Mouse (Mus musculus): ENCODE data around the gene Meiob. TPM values are rescaled to one million over a fixed set of nuclear protein-coding genes. Genes with fewer than 3 reads are reported as not detected.

The Meiob gene
- not detected in 2 replicates for polyA plus RNA-seq (2012; rRNA removed)

DNA sequence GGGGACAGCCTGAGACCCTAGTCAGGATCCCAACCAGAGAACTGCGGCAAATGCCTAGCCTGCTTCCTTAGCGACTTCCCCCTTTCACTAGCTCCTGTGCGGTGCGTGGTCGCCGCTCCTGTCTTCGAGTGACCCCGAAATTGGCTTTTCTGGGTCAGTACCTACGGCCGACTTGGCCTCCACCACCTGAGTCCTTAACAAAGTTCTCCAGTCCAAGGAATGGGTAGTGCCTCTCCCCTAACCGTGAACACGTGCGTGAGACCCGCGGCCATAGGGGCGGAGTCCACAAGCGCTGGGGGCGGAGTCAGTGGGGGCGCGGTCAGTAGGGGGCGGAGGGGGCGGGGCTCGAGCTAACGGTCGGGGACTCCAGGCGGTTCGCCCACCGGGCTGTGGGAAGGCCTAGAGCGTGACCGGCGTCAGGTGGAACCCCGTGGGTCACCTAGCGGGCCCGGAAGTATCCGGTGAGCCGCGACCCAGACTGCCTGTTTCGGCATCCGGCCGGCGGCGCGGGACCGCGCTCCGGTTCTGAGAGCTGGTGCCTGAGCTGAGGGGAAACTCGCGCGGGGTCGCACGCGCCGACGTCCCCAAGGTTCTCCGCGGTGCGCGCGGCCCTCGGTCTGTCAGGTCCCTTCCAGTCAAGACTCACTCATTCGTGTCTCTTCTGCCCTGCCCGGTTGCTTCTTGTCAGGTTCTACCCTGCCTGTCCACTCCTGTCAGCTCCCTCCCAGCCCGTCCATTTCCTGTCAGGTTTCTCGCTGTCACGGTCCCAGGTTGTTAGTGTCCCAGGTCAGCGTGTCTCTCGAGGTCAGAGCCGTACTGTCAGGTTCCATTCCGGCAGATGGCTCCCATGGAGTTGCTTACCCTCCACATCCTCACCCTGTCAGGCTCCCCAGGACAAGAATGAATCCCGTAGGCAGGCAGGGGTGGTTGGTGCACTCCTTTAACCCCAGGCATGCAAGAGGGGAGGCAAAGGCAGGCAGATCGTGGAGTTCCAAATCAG lies at the start of gene Meiob:
Gene Meiob (plus strand): TSS at position 338 of the 1,000 bp plus-strand sequence.

DNA sequence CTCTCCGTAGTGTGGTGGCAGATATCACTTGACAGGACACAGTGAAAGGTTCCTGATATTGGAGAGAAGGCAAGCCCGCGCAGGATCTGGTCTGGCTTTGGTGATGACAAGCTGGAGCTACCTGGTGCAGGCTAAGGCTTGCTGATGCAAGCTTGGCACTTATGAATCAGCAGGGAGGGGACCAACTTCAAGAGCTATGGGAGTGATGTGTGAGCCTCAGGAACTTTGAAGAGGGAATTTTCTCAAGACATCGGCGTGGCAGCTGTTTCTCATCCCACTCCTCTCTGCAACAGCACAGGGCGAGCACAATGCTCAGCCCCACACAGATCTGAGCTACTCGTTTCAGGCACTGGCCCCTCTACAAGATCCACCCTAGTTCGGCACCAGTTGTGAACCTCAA lies 35.8 kb downstream of the Meiob start, which contains the start of gene Hagh:
Gene Hagh (plus strand): TSS at position 302 of the 400 bp plus-strand sequence.

DNA sequence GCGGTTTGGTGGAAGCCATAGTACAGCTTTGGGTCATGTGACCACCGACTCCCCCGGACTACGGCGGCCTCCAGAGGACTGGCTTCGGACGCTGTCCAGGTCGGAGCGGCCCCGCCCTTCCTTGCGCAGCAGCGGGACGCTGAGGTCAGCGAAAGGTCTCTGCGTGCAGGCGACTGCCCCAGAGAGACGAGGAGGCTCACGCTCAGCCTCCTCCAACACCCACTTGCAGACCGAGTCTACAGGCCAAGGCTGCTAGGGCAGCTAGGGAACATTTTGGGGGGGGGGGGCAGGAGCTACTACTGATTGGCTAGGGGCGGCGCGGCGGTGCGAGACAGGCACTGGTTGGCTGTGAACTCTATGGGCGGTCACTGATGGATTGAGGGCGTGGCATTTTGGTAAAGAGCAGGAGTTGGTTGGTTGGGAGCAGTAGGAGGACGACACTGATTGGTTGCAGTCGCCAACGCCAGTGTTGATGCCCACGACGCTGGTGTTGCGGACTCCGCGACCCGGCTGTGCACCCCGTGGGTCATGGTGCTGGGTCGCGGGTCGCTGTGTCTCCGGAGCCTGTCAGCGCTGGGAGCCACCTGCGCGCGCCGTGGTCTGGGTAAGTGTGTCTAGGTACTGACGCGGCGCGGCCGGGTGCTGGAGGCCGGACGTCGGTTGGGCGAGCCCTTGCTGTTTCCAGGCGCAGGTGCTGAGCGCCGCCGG lies 46.1 kb downstream of the Meiob start, which contains the start of gene Fahd1:
Gene Fahd1 (minus strand): TSS at position 300 of the 708 bp plus-strand sequence.

DNA sequence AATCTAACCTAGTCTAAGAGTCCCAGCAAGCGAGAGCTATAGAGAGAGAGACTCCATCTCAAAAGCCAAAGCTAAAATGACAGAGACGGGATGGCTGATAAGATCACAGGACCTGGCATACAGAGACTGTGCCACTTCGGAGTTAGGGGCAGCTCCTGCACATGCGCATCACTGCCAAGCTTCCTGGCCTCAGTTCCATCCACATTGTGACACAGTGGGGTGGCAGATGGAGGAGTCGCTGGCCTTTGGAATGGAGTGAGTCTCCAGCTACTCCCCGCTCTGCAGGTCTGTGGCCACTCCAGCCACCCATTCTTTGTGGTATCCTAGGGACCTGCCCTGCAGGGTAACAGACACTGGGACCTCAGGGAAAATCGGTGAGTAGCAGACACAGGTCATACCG lies 61.7 kb downstream of the Meiob start, which contains the start of gene Igfals:
Gene Igfals (plus strand): TSS at position 222 of the 400 bp plus-strand sequence.

DNA sequence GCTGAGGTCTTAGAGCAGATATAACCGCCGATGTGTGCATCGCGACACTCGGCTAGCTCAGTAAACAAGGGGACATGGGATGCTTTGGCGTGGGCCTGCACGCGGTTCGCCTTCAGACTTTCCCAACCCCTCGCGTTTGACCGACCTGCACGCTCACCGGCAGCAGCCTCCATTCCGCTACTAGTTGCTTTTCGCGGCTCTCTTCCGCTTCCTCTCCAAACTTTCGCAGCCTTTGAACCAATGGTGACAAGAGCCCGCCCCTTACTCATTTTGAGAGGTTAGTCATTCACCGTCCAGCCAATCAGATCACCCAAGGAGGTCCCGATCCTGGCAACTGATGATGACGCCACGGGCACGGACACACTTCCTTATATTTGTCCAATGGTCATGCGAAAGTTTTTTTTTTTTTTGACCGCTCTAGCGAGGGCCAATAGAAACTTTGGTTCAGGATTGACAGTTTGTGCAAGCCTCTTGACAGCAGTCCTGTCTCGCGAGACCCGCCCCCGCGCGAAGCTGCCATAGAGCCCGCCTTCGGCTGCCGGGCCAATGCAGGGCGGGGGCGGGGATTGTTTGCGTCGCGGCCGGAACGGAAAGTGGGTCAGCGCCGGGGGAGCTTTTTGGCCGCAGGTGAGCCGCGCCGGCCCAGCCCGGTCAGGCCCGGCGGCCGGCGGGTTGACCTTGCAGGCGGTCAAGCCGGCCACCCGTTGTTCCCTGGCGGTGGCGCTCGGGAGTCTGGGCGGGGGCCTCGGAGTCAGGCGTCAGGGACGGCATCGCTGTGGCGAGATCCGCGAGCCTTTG lies 82.2 kb downstream of the Meiob start, which contains the start of the genes Nubp2 and Spsb3:
Gene Nubp2 (minus strand): TSS at position 216 of the 798 bp plus-strand sequence.
Gene Spsb3 (plus strand): TSS at position 510 of the 798 bp plus-strand sequence.

Other genes with a start within 250 kb of the Meiob start
- 152 and 155 TPM in 2 replicates for gene Tsc2, start 171.7 kb upstream of the Meiob start, polyA plus RNA-seq (2012; rRNA removed)
- 13.9 and 14.3 TPM in 2 replicates for gene Nthl1, start 171.6 kb upstream of the Meiob start, polyA plus RNA-seq (2012; rRNA removed)
- 48.9 and 51.1 TPM in 2 replicates for gene Slc9a3r2, start 154.0 kb upstream of the Meiob start, polyA plus RNA-seq (2012; rRNA removed)
- 0.31 and 0.40 TPM in 2 replicates for gene Npw, start 145.8 kb upstream of the Meiob start, polyA plus RNA-seq (2012; rRNA removed)
- gene Zfp598, start 134.6 kb upstream of the Meiob start, polyA plus RNA-seq (2012; rRNA removed), result 73.8 and 74.1 TPM in 2 replicates
- 153 and 170 TPM in 2 replicates for gene Syngr3, start 114.3 kb upstream of the Meiob start, polyA plus RNA-seq (2012; rRNA removed)
- gene Gfer, start 108.1 kb upstream of the Meiob start, polyA plus RNA-seq (2012; rRNA removed), result 28.7 and 30.4 TPM in 2 replicates
- 7.4 and 8.2 TPM in 2 replicates for gene Noxo1, start 108.1 kb upstream of the Meiob start, polyA plus RNA-seq (2012; rRNA removed)
- gene Tbl3, start 96.6 kb upstream of the Meiob start, polyA plus RNA-seq (2012; rRNA removed), result 63.2 and 66.6 TPM in 2 replicates
- gene Rnf151, start 86.2 kb upstream of the Meiob start, polyA plus RNA-seq (2012; rRNA removed), result 0.28 TPM in 2 replicates
- 1,636 and 1,660 TPM in 2 replicates for gene Rps2, start 86.2 kb upstream of the Meiob start, polyA plus RNA-seq (2012; rRNA removed)
- 265 and 272 TPM in 2 replicates for gene Ndufb10, start 79.8 kb upstream of the Meiob start, polyA plus RNA-seq (2012; rRNA removed)
- gene Rpl3l, start 76.5 kb upstream of the Meiob start, polyA plus RNA-seq (2012; rRNA removed), result 0.08 and 0.35 TPM in 2 replicates
- gene Msrb1, start 67.6 kb upstream of the Meiob start, polyA plus RNA-seq (2012; rRNA removed), result 36.6 and 37.8 TPM in 2 replicates
- gene Hs3st6, start 51.3 kb upstream of the Meiob start, polyA plus RNA-seq (2012; rRNA removed), result 0.18 and 0.32 TPM in 2 replicates
- 53.3 and 54.8 TPM in 2 replicates for gene Hagh, start 35.9 kb downstream of the Meiob start, polyA plus RNA-seq (2012; rRNA removed)
- gene Fahd1, start 46.1 kb downstream of the Meiob start, polyA plus RNA-seq (2012; rRNA removed), result 17.5 and 18.2 TPM in 2 replicates
- 0.04 TPM in 2 replicates for gene Igfals, start 61.7 kb downstream of the Meiob start, polyA plus RNA-seq (2012; rRNA removed)
- 24.0 and 25.9 TPM in 2 replicates for gene Nubp2, start 82.1 kb downstream of the Meiob start, polyA plus RNA-seq (2012; rRNA removed)
- gene Spsb3, start 82.4 kb downstream of the Meiob start, polyA plus RNA-seq (2012; rRNA removed), result 86.4 and 94.7 TPM in 2 replicates
- gene Eme2, start 90.8 kb downstream of the Meiob start, polyA plus RNA-seq (2012; rRNA removed), result 33.9 and 36.5 TPM in 2 replicates
- 97.2 and 101 TPM in 2 replicates for gene Mrps34, start 90.8 kb downstream of the Meiob start, polyA plus RNA-seq (2012; rRNA removed)
- 78.7 and 90.5 TPM in 2 replicates for gene Nme3, start 92.2 kb downstream of the Meiob start, polyA plus RNA-seq (2012; rRNA removed)
- gene Mapk8ip3, start 132.7 kb downstream of the Meiob start, polyA plus RNA-seq (2012; rRNA removed), result 223 and 233 TPM in 2 replicates
- 43.2 and 49.2 TPM in 2 replicates for gene Jpt2, start 156.4 kb downstream of the Meiob start, polyA plus RNA-seq (2012; rRNA removed)
- gene Cramp1l, start 211.5 kb downstream of the Meiob start, polyA plus RNA-seq (2012; rRNA removed), result 21.1 and 22.2 TPM in 2 replicates
- 23.7 and 25.6 TPM in 2 replicates for gene Ift140, start 211.8 kb downstream of the Meiob start, polyA plus RNA-seq (2012; rRNA removed)